Mouse (Mus musculus) spleen, adult 2 months (tissue): ENCODE measurements around the gene Axl. TPM values are rescaled to one million over a fixed set of nuclear protein-coding genes. Genes with fewer than 3 reads are reported as not detected.
A peak's percentile ranks its signal among the peaks of the same experiment; 100 is the strongest.

Experiments
- DNase-seq, 2 experiments: peaks; one replicate each; pipeline versions ENCODE4 v3.0.0 to v3.0.0-alpha.2; 2012 to 2021; ENCODE audit warnings: low spot score in 2 of 2, low read depth in 1 of 2
- H3K27ac ChIP-seq: fragments of 200-500 bp; 2 replicates; pipeline ENCODE4 v1.5.1; 2012; ENCODE audit warnings: low read length, inconsistent platforms; ENCODE audit not compliant: insufficient read depth
- H3K27me3 ChIP-seq: fragments of 200-500 bp; 2 replicates; pipeline ENCODE4 v1.6.1; 2012; ENCODE audit warnings: mild to moderate bottlenecking, moderate library complexity, low read length, inconsistent platforms; ENCODE audit not compliant: control insufficient read depth, insufficient read depth
- H3K36me3 ChIP-seq: fragments of 200-500 bp; 2 replicates; pipeline ENCODE4 v1.6.1; 2012; ENCODE audit warnings: mild to moderate bottlenecking, low read length, inconsistent platforms; ENCODE audit not compliant: control insufficient read depth, insufficient read depth
- H3K4me1 ChIP-seq: fragments of 200-500 bp; 2 replicates; pipeline ENCODE4 v1.6.1; 2011; ENCODE audit warnings: inconsistent platforms; ENCODE audit not compliant: control insufficient read depth, insufficient read depth, insufficient read length
- H3K4me3 ChIP-seq: fragments of 200-500 bp; 2 replicates; pipeline ENCODE4 v1.5.1; 2011; ENCODE audit warnings: mild to moderate bottlenecking, inconsistent platforms; ENCODE audit not compliant: insufficient read depth, insufficient read length; ENCODE audit errors: extremely low read depth
- CTCF ChIP-seq: fragments of 200-500 bp; IDR thresholded peaks from 2 replicates; pipeline ENCODE4 v1.5.1; 2011; ENCODE audit warnings: mild to moderate bottlenecking, inconsistent platforms; ENCODE audit not compliant: insufficient read depth, insufficient read length, insufficient replicate concordance; ENCODE audit errors: extremely low read depth
- POLR2A ChIP-seq: fragments of 200-500 bp; IDR thresholded peaks from 2 replicates; pipeline ENCODE4 v1.6.1; 2011; ENCODE audit warnings: low read depth, low read length, inconsistent platforms
- WGBS: fragments of 180-500 bp; shearing (Covaris S2); methylation state at CpG from one replicate; pipeline ENCODE4 v1.1.7; 2018; 5-methylcytosine and 5-hydroxymethylcytosine counted together
- polyA plus RNA-seq: library from polyadenylated mRNA; depleted of rRNA; stranded (reverse); fragments of >200 nt; gene quantifications from 2 replicates; pipeline ENCODE4 v1.2.3, GENCODE M21; 2012

The Axl gene
- polyA plus RNA-seq, 1 experiment: 129 TPM

DNA sequence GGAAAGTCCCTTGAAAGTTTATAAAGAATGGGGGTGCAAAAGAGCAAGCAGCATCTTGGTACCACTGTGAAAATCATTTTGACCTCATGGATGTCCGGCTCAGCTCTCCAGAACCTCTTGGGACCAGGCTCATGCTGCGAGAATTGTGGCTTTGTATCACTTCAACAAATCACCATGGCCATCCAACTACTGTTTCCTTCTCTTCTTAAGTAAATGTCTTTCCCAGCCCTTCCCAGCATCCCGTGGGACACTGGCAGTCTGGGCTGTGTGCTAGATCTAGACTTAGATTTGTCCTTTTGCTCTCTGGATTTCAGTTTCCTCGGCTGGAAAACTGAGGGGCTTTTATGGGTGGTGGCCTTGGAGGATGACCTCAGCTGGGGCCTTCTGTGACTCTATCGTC is 20.3 kb downstream of the Axl start:
- no peak overlapping the region for H3K27ac ChIP-seq
- TF ChIP-seq POLR2A: no peak
- no peak for TF ChIP-seq CTCF
- H3K36me3 ChIP-seq: no peaks in the 10 kb centered on the region
- H3K4me3 ChIP-seq: no peak overlapping the region
- WGBS: 87% methylated on average over 5 of the region's 5 CpGs
- H3K27me3 ChIP-seq: no peaks in the 10 kb centered on the region
- no peak for DNase-seq
- H3K4me1 ChIP-seq: no peaks in the 10 kb centered on the region; the same call in 1 of the 2 replicates

DNA sequence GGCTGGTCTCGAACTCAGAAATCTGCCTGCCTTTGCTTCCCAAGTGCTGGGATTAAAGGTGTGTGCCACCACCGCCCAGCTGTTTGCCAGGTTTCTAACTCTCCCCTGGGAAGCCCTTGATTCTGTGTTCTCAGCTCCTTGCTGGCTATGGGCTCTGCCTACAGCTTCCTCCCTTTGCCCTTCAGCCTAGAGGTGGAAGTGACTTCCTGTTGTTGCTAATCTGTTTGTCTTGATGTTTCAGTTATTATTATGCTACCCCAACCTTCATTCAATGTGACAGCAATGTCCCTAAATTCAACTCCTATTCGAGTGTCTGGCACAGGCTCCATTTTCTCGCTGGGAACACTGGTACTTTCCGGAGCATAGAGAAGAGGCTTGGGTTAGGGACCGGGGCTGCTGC is 22.4 kb downstream of the Axl start:
- no peak for DNase-seq
- Histone ChIP-seq H3K4me1 (no peaks in the 10 kb centered on the region; the same call in 1 of the 2 replicates), H3K27me3 (no peaks in the 10 kb centered on the region), H3K4me3 (no peak overlapping the region), H3K36me3 (no peaks in the 10 kb centered on the region), H3K27ac (peak overlapping the region; percentile 36; the same call in 1 of the 2 replicates)
- WGBS: 79% methylated on average over 6 of the region's 6 CpGs
- TF ChIP-seq CTCF: no peak
- no peak for TF ChIP-seq POLR2A

DNA sequence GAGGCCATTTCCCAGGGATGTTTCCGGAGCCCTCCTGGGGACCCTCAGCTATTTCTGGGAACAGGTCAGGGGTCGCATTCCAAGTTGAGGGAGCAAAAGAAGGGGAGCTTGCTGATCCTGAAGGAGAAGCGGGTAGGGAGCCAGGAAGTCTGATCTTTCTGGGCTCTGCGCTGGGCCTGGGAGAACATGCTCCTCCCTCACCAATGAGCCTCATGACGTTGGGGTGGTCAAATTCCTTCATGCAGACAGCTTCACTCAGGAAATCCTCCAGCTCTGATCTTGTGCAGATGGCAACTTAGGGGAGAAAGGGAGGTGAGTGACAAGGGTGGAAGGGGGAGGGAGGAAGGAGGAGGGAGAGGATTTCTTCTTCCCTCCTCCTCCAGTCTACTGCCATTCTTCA is 24.3 kb downstream of the Axl start:
- peak overlapping the region; percentile 34; the same call in 1 of the 2 replicates for H3K27ac ChIP-seq
- TF ChIP-seq POLR2A (no peak), CTCF (no peak)
- H3K4me1 ChIP-seq: no peaks in the 10 kb centered on the region; the same call in 1 of the 2 replicates
- 56% methylated on average over 5 of the region's 5 CpGs for WGBS
- no peak overlapping the region for H3K4me3 ChIP-seq
- H3K27me3 ChIP-seq: no peaks in the 10 kb centered on the region
- DNase-seq: no peak
- H3K36me3 ChIP-seq: no peaks in the 10 kb centered on the region

DNA sequence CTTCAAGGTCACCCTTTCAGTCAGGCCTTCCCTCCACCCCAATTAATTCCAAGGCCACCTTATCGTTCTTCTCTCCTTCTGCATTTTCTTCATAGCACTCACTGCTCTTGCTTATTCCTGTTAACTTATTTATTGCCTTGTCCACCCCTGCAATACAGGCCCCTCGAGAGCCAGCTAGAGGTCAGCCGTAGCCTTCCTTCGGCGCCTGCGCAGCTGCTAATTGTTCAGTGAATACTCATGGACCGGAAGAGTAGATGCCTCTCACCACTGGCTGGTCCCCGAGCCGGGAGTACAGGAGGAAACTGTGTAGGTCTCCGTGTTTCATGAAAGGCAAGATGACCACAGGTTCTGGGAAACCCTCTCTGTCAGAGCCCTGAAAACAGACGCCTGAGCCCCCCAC is 24.8 kb downstream of the Axl start:
- Histone ChIP-seq H3K4me1 (no peaks in the 10 kb centered on the region; the same call in 1 of the 2 replicates), H3K27ac (peak overlapping the region; percentile 34; the same call in 1 of the 2 replicates), H3K27me3 (no peaks in the 10 kb centered on the region), H3K36me3 (no peaks in the 10 kb centered on the region), H3K4me3 (no peak overlapping the region)
- no peak for TF ChIP-seq POLR2A
- no peak for TF ChIP-seq CTCF
- DNase-seq: no peak
- WGBS: 74% methylated on average over 11 of the region's 11 CpGs

DNA sequence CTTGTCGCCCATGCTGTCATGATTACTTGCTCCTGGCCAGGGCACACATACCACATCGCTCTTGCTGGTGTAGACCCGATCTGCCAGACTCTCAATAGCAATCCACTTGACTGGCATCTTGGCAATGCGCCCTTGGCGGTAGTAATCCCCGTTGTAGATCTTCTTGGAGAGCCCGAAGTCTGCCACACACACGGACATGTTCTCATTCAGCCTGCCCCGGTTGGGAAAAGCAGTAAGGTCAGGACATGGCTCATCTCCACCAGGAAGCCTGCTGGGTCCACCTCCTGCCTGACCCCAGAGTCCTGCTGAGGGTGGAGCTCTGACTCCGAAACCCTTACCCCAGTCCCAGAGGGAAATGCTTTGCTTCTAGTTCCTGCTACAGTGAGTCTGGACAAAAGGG is 27.2 kb downstream of the Axl start:
- H3K27me3 ChIP-seq: no peaks in the 10 kb centered on the region
- 90% methylated on average over 10 of the region's 10 CpGs for WGBS
- no peak for DNase-seq
- H3K4me1 ChIP-seq: no peaks in the 10 kb centered on the region; the same call in 1 of the 2 replicates
- no peak overlapping the region for H3K27ac ChIP-seq
- no peaks in the 10 kb centered on the region for H3K36me3 ChIP-seq
- no peak for TF ChIP-seq CTCF
- TF ChIP-seq POLR2A: no peak
- no peak overlapping the region for H3K4me3 ChIP-seq

DNA sequence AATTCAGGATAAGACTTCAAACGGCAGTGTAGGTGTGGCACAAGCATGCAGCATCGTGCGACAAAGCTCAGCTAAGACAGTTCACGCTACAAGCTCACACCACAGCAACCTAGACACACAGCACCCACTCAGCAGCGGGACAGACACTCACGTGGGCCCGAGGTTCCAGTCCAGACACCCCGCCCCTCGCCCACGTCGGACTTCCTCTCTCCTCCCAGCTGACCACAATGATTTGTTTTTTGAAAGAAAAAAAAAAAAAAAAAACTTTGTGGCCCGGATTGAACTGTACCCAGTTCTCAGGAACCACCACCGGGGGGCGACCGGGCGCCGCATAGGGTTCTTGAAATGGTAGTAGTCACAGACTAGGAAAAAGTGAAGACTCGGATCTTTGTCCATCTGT is 32.5 kb downstream of the Axl start:
- peak overlapping the region; percentile 85 for H3K27ac ChIP-seq
- TF ChIP-seq POLR2A (peak; percentile 31; the same call in 1 of the 2 replicates), CTCF (peak; percentile 77; the same call in 1 of the 2 replicates)
- DNase-seq: peak; percentile 90 to 91
- peak overlapping the region; percentile 55; the same call in 1 of the 2 replicates for H3K4me3 ChIP-seq
- no peaks in the 10 kb centered on the region for H3K27me3 ChIP-seq
- peaks cover 15% of the 10 kb centered on the region; the same call in 1 of the 2 replicates for H3K4me1 ChIP-seq
- H3K36me3 ChIP-seq: no peaks in the 10 kb centered on the region
- 1% methylated on average over 18 of the region's 18 CpGs for WGBS

DNA sequence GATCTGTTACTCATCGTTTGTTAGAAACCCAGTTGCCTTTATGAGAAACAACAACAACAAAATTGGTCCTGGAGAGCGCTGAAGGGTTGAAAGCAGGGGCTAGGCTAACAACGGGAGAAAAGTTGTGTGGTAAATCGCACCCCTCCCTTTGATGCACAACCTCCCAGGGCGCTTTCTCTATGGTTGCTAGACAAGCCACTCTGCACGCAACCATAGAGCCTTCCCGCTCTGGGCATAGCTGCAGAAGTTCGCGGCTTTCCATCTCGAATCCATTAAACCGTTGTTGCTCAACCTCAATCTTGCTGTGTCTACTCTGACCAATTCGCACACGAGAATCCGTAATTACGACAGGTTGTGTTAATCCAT is 33.1 kb downstream of the Axl start:
- Histone ChIP-seq H3K27me3 (no peaks in the 10 kb centered on the region), H3K36me3 (peaks cover 2% of the 10 kb centered on the region), H3K27ac (peak overlapping the region; percentile 85), H3K4me1 (peaks cover 15% of the 10 kb centered on the region; the same call in 1 of the 2 replicates), H3K4me3 (peak overlapping the region; percentile 55)
- WGBS: under 1% methylated on average over 15 of the region's 15 CpGs
- TF ChIP-seq CTCF (no peak), POLR2A (no peak)
- DNase-seq: peak in 1 of 2 experiments; percentile 45
